Mouse (Mus musculus): ENCODE results near the gene Angpt4. TPM values are rescaled to one million over a fixed set of nuclear protein-coding genes. Genes with fewer than 3 reads are reported as not detected.

The Angpt4 gene
- polyA plus RNA-seq, 1 experiment from 2014 or later = 0.14 TPM

- 0 out of 2 replicates have a peak overlapping the region, but pooled peaks have one; percentile 5 for H3K27ac ChIP-seq
- H3K9ac ChIP-seq = peak overlapping the region; percentile 10; the same call in 1 of the 2 replicates
- no peaks in the 10 kb centered on the region for H3K36me3 ChIP-seq
- H3K4me2 ChIP-seq (replicated peaks) = peak overlapping the region; percentile 82; the same call in 1 of the 2 replicates
- no peak overlapping the region for H3K4me3 ChIP-seq
- H3K9me3 ChIP-seq (replicated peaks) = no peaks in the 10 kb centered on the region
- H3K27me3 ChIP-seq = peaks cover 2% of the 10 kb centered on the region
- no peak for ATAC-seq (ENCODE audit: low FRiP score)
- H3K4me1 ChIP-seq = peaks cover 51% of the 10 kb centered on the region
- 83% methylated on average over 4 of the region's 4 CpGs for WGBS
Observed at GRCm38 (mm10) chr2:151977689-151978440, 66.9 kb downstream of the Angpt4 start.

GRCm38 (mm10) chr2:151978494-151978893, 67.5 kb downstream of the Angpt4 start:
- WGBS = 69% methylated on average over 6 of the region's 6 CpGs
- H3K27ac ChIP-seq = no peak overlapping the region
- no peak for ATAC-seq (ENCODE audit: low FRiP score)
- H3K9me3 ChIP-seq (replicated peaks) = no peaks in the 10 kb centered on the region
- no peaks in the 10 kb centered on the region for H3K36me3 ChIP-seq
- peaks cover 44% of the 10 kb centered on the region for H3K4me1 ChIP-seq
- H3K4me2 ChIP-seq (replicated peaks) = peak overlapping the region; percentile 82; the same call in 1 of the 2 replicates
- peak overlapping the region; percentile 79; the same call in 1 of the 2 replicates for H3K4me3 ChIP-seq
- peak overlapping the region; percentile 85; the same call in 1 of the 2 replicates for H3K9ac ChIP-seq
- H3K27me3 ChIP-seq = no peaks in the 10 kb centered on the region

GRCm38 (mm10) chr2:151979470-151980354, 68.7 kb downstream of the Angpt4 start, which contains the start of gene Fam110a:
Gene Fam110a, minus strand, starts transcription at chr2:151980219.
- Histone ChIP-seq H3K9ac (peak within 1 kb of the TSS; percentile 85), H3K4me3 (peak within 1 kb of the TSS; percentile 79), H3K4me1 (peaks cover 36% of the 10 kb centered on the region), H3K4me2 (replicated peaks) (peak within 1 kb of the TSS; percentile 82), H3K36me3 (no peaks in the 10 kb centered on the region), H3K9me3 (replicated peaks) (no peaks in the 10 kb centered on the region), H3K27me3 (no peaks in the 10 kb centered on the region), H3K27ac (peak within 1 kb of the TSS; percentile 70; the same call in 1 of the 2 replicates)
- peak; percentile 88 for ATAC-seq (ENCODE audit: low FRiP score)
- under 1% methylated on average over 46 of the region's 46 CpGs for WGBS

- ATAC-seq (ENCODE audit: low FRiP score) = peak; percentile 33
- peak overlapping the region; percentile 85; the same call in 1 of the 2 replicates for H3K9ac ChIP-seq
- 38% methylated on average over 3 of the region's 3 CpGs for WGBS
Observed at GRCm38 (mm10) chr2:151980355-151980693, 69.3 kb downstream of the Angpt4 start.

GRCm38 (mm10) chr2:151981268-151981667, 70.3 kb downstream of the Angpt4 start:
- Histone ChIP-seq H3K9ac (no peak overlapping the region), H3K4me2 (replicated peaks) (no peak overlapping the region), H3K36me3 (no peaks in the 10 kb centered on the region), H3K4me1 (peaks cover 36% of the 10 kb centered on the region), H3K27ac (no peak overlapping the region), H3K9me3 (replicated peaks) (no peaks in the 10 kb centered on the region), H3K27me3 (no peaks in the 10 kb centered on the region), H3K4me3 (no peak overlapping the region)
- ATAC-seq (ENCODE audit: low FRiP score) = no peak
- 73% methylated on average over 6 of the region's 6 CpGs for WGBS

More at GRCm38 (mm10) chr2:151980355-151980693, 69.3 kb downstream of the Angpt4 start:
- Histone ChIP-seq H3K4me3 (peak overlapping the region; percentile 79), H3K27me3 (no peaks in the 10 kb centered on the region), H3K36me3 (no peaks in the 10 kb centered on the region), H3K4me1 (peaks cover 36% of the 10 kb centered on the region), H3K4me2 (replicated peaks) (peak overlapping the region; percentile 82), H3K27ac (peak overlapping the region; percentile 70; the same call in 1 of the 2 replicates), H3K9me3 (replicated peaks) (no peaks in the 10 kb centered on the region)

GRCm38 (mm10) chr2:151982476-151982875, 71.5 kb downstream of the Angpt4 start:
- H3K4me3 ChIP-seq = no peak overlapping the region
- no peak overlapping the region for H3K27ac ChIP-seq
- H3K4me1 ChIP-seq = peaks cover 33% of the 10 kb centered on the region
- no peaks in the 10 kb centered on the region for H3K27me3 ChIP-seq
- no peak overlapping the region for H3K9ac ChIP-seq
- H3K4me2 ChIP-seq (replicated peaks) = no peak overlapping the region
- ATAC-seq (ENCODE audit: low FRiP score) = no peak
- no peaks in the 10 kb centered on the region for H3K36me3 ChIP-seq
- no peaks in the 10 kb centered on the region for H3K9me3 ChIP-seq (replicated peaks)

- no peaks in the 10 kb centered on the region for H3K36me3 ChIP-seq
- 69% methylated on average over 9 of the region's 9 CpGs for WGBS
- H3K4me3 ChIP-seq = no peak overlapping the region
Observed at GRCm38 (mm10) chr2:151984019-151984418, 73.0 kb downstream of the Angpt4 start.

GRCm38 (mm10) chr2:151985426-151986172, 74.6 kb downstream of the Angpt4 start:
- H3K9me3 ChIP-seq (replicated peaks) = no peaks in the 10 kb centered on the region
- no peak overlapping the region for H3K9ac ChIP-seq
- peaks cover 5% of the 10 kb centered on the region; the same call in 1 of the 2 replicates for H3K4me1 ChIP-seq
- no peak overlapping the region for H3K27ac ChIP-seq
- H3K27me3 ChIP-seq = no peaks in the 10 kb centered on the region
- no peak for ATAC-seq (ENCODE audit: low FRiP score)
- 65% methylated on average over 7 of the region's 7 CpGs for WGBS
- no peaks in the 10 kb centered on the region for H3K36me3 ChIP-seq
- no peak overlapping the region for H3K4me3 ChIP-seq
- H3K4me2 ChIP-seq (replicated peaks) = no peak overlapping the region

More at GRCm38 (mm10) chr2:151984019-151984418, 73.0 kb downstream of the Angpt4 start:
- H3K27ac ChIP-seq = no peak overlapping the region
- no peaks in the 10 kb centered on the region for H3K9me3 ChIP-seq (replicated peaks)
- H3K4me2 ChIP-seq (replicated peaks) = no peak overlapping the region
- no peak for ATAC-seq (ENCODE audit: low FRiP score)
- no peaks in the 10 kb centered on the region for H3K27me3 ChIP-seq
- no peak overlapping the region for H3K9ac ChIP-seq
- peaks cover 18% of the 10 kb centered on the region for H3K4me1 ChIP-seq

- no peak for ATAC-seq (ENCODE audit: low FRiP score)
- no peak overlapping the region for H3K9ac ChIP-seq
- no peak overlapping the region for H3K27ac ChIP-seq
- no peak overlapping the region for H3K4me3 ChIP-seq
- peaks cover 11% of the 10 kb centered on the region for H3K4me1 ChIP-seq
- WGBS = 87% methylated on average over 8 of the region's 8 CpGs
- no peaks in the 10 kb centered on the region for H3K9me3 ChIP-seq (replicated peaks)
- H3K36me3 ChIP-seq = no peaks in the 10 kb centered on the region
- no peak overlapping the region for H3K4me2 ChIP-seq (replicated peaks)
- H3K27me3 ChIP-seq = no peaks in the 10 kb centered on the region
Observed at GRCm38 (mm10) chr2:151986958-151987357, 75.9 kb downstream of the Angpt4 start.

- Histone ChIP-seq H3K27ac (no peak overlapping the region), H3K9ac (no peak overlapping the region), H3K27me3 (peaks cover 6% of the 10 kb centered on the region; the same call in 1 of the 2 replicates), H3K4me3 (no peak overlapping the region), H3K4me1 (peaks cover 12% of the 10 kb centered on the region), H3K36me3 (no peaks in the 10 kb centered on the region), H3K9me3 (replicated peaks) (no peaks in the 10 kb centered on the region), H3K4me2 (replicated peaks) (no peak overlapping the region)
- 73% methylated on average over 2 of the region's 2 CpGs for WGBS
- ATAC-seq (ENCODE audit: low FRiP score) = no peak
Observed at GRCm38 (mm10) chr2:151988978-151989377, 78.0 kb downstream of the Angpt4 start.

GRCm38 (mm10) chr2:151990985-151991394, 80.0 kb downstream of the Angpt4 start:
- no peaks in the 10 kb centered on the region for H3K9me3 ChIP-seq (replicated peaks)
- no peak overlapping the region for H3K9ac ChIP-seq
- ATAC-seq (ENCODE audit: low FRiP score) = peak; percentile 85
- H3K4me2 ChIP-seq (replicated peaks) = no peak overlapping the region
- peaks cover 20% of the 10 kb centered on the region for H3K27me3 ChIP-seq
- no peak overlapping the region for H3K4me3 ChIP-seq
- 22% methylated on average over 1 of the region's 1 CpGs for WGBS
- H3K27ac ChIP-seq = peak overlapping the region; percentile 57; the same call in 1 of the 2 replicates
- peaks cover 21% of the 10 kb centered on the region for H3K4me1 ChIP-seq
- H3K36me3 ChIP-seq = no peaks in the 10 kb centered on the region
